ENCODE assay signal across 8 mouse cellular contexts in genomic region chr17:36835591-36836426, GRCm38 (mm10). TPM values are rescaled to one million over a fixed set of nuclear protein-coding genes. Genes with fewer than 3 reads are reported as not detected.
DNase-seq lines count a peak whose midpoint lies in the region; ATAC-seq lines count a peak whose summit lies in the region.

No protein-coding gene starts in this region.

- no peaks in the 10 kb centered on the region for H3K27me3 ChIP-seq in hindbrain, embryonic 13.5 days

- H3K9me3 ChIP-seq in hindbrain, embryonic 13.5 days, result no peaks in the 10 kb centered on the region

- H3K27ac ChIP-seq in hindbrain, embryonic 13.5 days, result peak overlapping the region; percentile 95

- 36% methylated on average over 12 of the region's 12 CpGs for WGBS in hindbrain, embryonic 13.5 days

- peak; percentile 2; the same call in 1 of the 2 replicates for ATAC-seq in hindbrain, embryonic 13.5 days (ENCODE audit: low FRiP score)

- peak overlapping the region; percentile 88; the same call in 1 of the 2 replicates for H3K9ac ChIP-seq in hindbrain, embryonic 13.5 days

- no peaks in the 10 kb centered on the region for H3K36me3 ChIP-seq in hindbrain, embryonic 13.5 days

- peak; percentile 60 for DNase-seq in WW6 (ENCODE audit: low read depth, low spot score)
- DNase-seq in cerebellum, postnatal 14 days, result peak; percentile 45 to 47
- peak; percentile 20 to 34 for DNase-seq in frontal cortex, postnatal 25 days (ENCODE audit: low spot score in 2 of 2)
- DNase-seq in layer of hippocampus, postnatal 25 days (ENCODE audit: extremely low spot score in 1 of 2, low spot score in 1 of 2), result peak; percentile 22 to 32
- peak; percentile 75 for DNase-seq in lung, postnatal 36 days
- peak; percentile 65 to 70 for DNase-seq in right cerebral cortex, postnatal 10 days (ENCODE audit: low spot score in 2 of 2)
- DNase-seq in yolk sac, embryonic 10.5 days (ENCODE audit: low spot score), result peak; percentile 79

- peak overlapping the region; percentile 71; the same call in 1 of the 2 replicates for H3K4me3 ChIP-seq in hindbrain, embryonic 13.5 days

- H3K4me2 ChIP-seq in hindbrain, embryonic 13.5 days, result peak overlapping the region; percentile 61

- H3K4me1 ChIP-seq in hindbrain, embryonic 13.5 days (replicated peaks), result peaks cover 25% of the 10 kb centered on the region

RNA-seq across cellular contexts. Expression of gene Trim26, which starts 1.1 kb away (rescaled TPM):
- polyA plus RNA-seq in hindbrain, embryonic 13.5 days (2015; fragmentation: Nextera tagmentation; extraction: Ambion mirVana), result 48.7 and 49.1 TPM in 2 replicates
- 10 to 100 TPM; 21.0 to 21.5 TPM for total RNA-seq in layer of hippocampus, postnatal 25 days (2021)

RNA-seq across cellular contexts. Expression of gene H2-M10.6, which starts 23.8 kb away (rescaled TPM):
- polyA plus RNA-seq in hindbrain, embryonic 13.5 days (2015; fragmentation: Nextera tagmentation; extraction: Ambion mirVana), result not detected in 2 replicates
- not detected for total RNA-seq in layer of hippocampus, postnatal 25 days (2021)

RNA-seq across cellular contexts. Expression of gene Trim15, which starts 31.2 kb away (rescaled TPM):
- 0.40 and 0.52 TPM in 2 replicates for polyA plus RNA-seq in hindbrain, embryonic 13.5 days (2015; fragmentation: Nextera tagmentation; extraction: Ambion mirVana)
- not detected for total RNA-seq in layer of hippocampus, postnatal 25 days (2021)

RNA-seq across cellular contexts. Expression of gene Trim10, which starts 33.6 kb away (rescaled TPM):
- 1.3 and 1.8 TPM in 2 replicates for polyA plus RNA-seq in hindbrain, embryonic 13.5 days (2015; fragmentation: Nextera tagmentation; extraction: Ambion mirVana)
- total RNA-seq in layer of hippocampus, postnatal 25 days (2021), result under 1 TPM in 1 of 2 experiments, not detected in 1; 0.12 TPM

RNA-seq across cellular contexts. Expression of gene Trim40, which starts 54.1 kb away (rescaled TPM):
- polyA plus RNA-seq in hindbrain, embryonic 13.5 days (2015; fragmentation: Nextera tagmentation; extraction: Ambion mirVana), result not detected in 2 replicates
- not detected for total RNA-seq in layer of hippocampus, postnatal 25 days (2021)

Comparison
In these comparisons a context has a peak if more than half of its experiments do, and no peak if none do; other contexts are left out.
1. Peak in every context shown above with its lines: DNase-seq, ATAC-seq, H3K4me3 ChIP-seq and H3K27ac ChIP-seq.
2. DNase-seq: peak in every context shown above with its lines; median percentile 79 in yolk sac, embryonic 10.5 days; 75 in lung, postnatal 36 days; 68 in right cerebral cortex, postnatal 10 days; 60 in WW6; 46 in cerebellum, postnatal 14 days; 27 in frontal cortex, postnatal 25 days; 27 in layer of hippocampus, postnatal 25 days.